Mouse (Mus musculus) macrophage (primary cell): ENCODE data around the gene Olfr522. TPM values are rescaled to one million over a fixed set of nuclear protein-coding genes. Genes with fewer than 3 reads are reported as not detected.

Experiments used
- H3K27ac ChIP-seq: fragments of 350-480 bp; formaldehyde crosslinking; 2 replicates; pipeline ENCODE4 v1.9.0; 2021
- H3K36me3 ChIP-seq: fragments of 350-480 bp; formaldehyde crosslinking; 2 replicates; pipeline ENCODE4 v1.9.0; 2021; ENCODE audit errors: inconsistent target
- H3K4me3 ChIP-seq: fragments of 350-480 bp; formaldehyde crosslinking; 2 replicates; pipeline ENCODE4 v1.9.0; 2021; ENCODE audit errors: inconsistent target
- H3K79me2 ChIP-seq: fragments of 350-480 bp; formaldehyde crosslinking; 2 replicates; pipeline ENCODE4 v1.9.0; 2021; ENCODE audit errors: inconsistent target
- WGBS: methylation state at CpG from one replicate; pipeline ENCODE4 v1.1.7; 2026; ENCODE audit warnings: inconsistent platforms; ENCODE audit not compliant: missing documents; 5-methylcytosine and 5-hydroxymethylcytosine counted together
- polyA plus RNA-seq: library from polyadenylated mRNA; stranded (reverse); fragments of 250-400 nt; gene quantifications from 3 replicates; pipeline ENCODE4 v1.2.4, GENCODE M21; 2018; ENCODE audit warnings: inconsistent platforms
- total RNA-seq, 78 experiments: library from RNA; depleted of rRNA; stranded (reverse); fragments of 250-400 nt; gene quantifications; 1 replicate in 9 of 78; 2 replicates in 24 of 78; 3 replicates in 43 of 78; 4 replicates in 2 of 78; pipeline ENCODE4 v1.2.4; 2018; ENCODE audit warnings: inconsistent platforms in 56 of 78

Olfr522 gene
- total RNA-seq (2018; cell fraction: chromatin; rRNA removed) = not detected
- not detected for total RNA-seq (2018; cell fraction: cytosol; rRNA removed)
- not detected for total RNA-seq (2018; cell fraction: nucleus; rRNA removed)
- polyA plus RNA-seq = not detected in 3 replicates

DNA sequence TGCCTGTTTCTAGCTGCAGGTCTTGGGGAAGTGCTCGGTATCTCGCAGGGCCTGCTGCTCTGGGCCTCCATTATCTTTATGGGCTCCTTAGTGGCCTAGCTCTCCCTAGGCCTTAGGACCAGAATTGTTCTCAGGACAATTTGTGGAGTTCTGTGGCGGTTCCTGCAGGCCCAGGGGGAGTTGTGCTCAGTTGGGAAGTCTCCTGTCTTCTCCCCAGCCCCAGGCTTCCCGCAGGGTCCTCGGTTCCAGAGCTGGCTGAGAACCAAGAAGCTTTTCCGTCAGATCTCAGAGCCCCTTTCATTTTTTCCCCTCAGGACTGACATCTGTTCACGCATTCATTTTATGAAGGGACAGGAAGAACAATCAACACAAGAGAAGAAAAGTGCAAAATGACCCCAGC, at the start of gene Olfr522:
TSS of gene Olfr522 (minus strand) at position 101 of the 400 bp plus-strand sequence.
- Histone ChIP-seq H3K79me2 (no peaks in the 10 kb centered on the region), H3K4me3 (no peak within 1 kb of the TSS), H3K36me3 (no peaks in the 10 kb centered on the region), H3K27ac (no peak within 1 kb of the TSS)
- WGBS = 83% methylated on average over 7 of the region's 7 CpGs

DNA sequence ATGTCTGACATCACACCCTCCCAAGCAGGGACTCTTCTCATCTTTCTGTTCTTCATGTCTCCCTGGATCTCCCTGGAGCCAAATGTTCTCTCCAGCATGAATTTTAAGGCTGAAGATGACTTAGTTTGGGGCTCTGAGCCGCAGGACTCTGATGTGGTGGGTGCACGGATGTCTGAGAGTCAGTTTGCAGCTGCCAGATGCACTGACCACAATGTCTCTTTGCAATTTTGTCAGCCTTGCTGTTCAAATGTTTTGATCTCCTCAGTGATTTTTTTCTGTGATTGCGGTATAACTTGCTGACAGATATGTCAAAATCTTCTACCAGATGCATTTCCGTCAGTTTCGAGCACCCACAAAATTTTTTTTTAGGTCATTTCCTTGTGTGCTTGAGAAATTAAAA, 49.3 kb upstream of the Olfr522 start:
- Histone ChIP-seq H3K36me3 (no peaks in the 10 kb centered on the region), H3K4me3 (no peak overlapping the region), H3K79me2 (no peaks in the 10 kb centered on the region), H3K27ac (no peak overlapping the region)
- WGBS = 72% methylated on average over 5 of the region's 5 CpGs

DNA sequence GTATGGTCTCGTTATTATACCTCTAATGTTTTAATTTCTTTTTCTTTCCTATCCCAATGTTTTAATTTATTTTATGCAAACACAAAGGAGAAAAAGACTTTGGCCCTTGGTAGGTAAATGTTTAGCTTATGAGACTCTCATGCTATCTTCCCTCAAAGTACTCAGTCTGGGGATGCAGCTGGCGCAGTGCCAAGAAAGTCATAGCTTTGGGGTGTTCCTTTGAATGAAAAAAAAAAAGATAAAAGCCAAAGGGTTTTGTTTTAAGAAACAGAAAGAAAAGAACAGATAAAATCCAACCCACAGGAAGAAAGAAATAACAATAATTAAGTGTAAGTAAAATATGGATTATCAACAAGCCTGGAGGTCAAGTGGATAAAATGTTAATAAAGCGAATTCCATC, 44.1 kb upstream of the Olfr522 start:
- H3K36me3 ChIP-seq = no peaks in the 10 kb centered on the region
- no peaks in the 10 kb centered on the region for H3K79me2 ChIP-seq
- no peak overlapping the region for H3K27ac ChIP-seq
- no peak overlapping the region for H3K4me3 ChIP-seq
- 85% methylated on average over 2 of the region's 3 CpGs for WGBS

DNA sequence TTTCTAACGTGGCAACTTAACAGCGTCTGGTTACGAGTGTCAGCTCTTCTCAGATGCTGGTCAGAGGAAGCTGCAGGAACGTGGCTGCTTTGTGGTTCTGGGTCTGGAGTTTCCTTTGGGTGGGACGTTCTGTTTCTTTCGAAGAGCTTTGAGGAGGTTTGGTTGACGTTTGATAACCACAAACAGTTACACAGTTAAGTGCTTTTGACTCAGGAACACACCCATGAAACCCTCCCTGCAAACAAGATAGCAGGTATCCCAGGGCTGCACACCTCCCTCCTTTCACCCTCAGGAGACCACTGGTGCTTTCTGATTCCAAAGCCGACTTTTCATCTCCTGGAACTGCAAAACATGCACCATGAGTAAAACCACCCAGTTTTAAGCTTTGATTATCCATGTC, 43.6 kb upstream of the Olfr522 start:
- H3K79me2 ChIP-seq = no peaks in the 10 kb centered on the region
- 10% methylated on average over 8 of the region's 8 CpGs for WGBS
- H3K27ac ChIP-seq = no peak overlapping the region

DNA sequence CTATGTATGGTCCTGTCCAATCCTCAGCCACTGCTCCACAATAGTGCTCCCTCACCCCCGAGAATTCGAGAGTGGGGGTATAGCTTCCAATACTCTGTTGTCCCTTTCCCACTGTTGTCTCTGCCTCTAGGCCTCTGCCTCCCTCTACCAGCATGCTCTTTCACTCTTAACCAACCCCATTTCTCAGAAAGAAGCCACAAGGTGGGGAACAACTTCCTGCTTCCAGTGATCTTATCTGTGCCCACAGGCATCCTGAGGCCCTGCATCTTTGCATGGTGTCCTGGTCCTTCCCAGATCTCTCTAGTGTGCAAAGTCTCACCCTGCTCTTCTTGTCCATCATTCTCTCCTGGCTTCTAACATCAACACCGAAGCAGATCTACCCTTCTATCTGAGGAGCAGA, 42.3 kb upstream of the Olfr522 start:
- no peak overlapping the region for H3K4me3 ChIP-seq

More for the DNA sequence above, 43.6 kb upstream of the Olfr522 start:
- Histone ChIP-seq H3K36me3 (no peaks in the 10 kb centered on the region), H3K4me3 (no peak overlapping the region)

DNA sequence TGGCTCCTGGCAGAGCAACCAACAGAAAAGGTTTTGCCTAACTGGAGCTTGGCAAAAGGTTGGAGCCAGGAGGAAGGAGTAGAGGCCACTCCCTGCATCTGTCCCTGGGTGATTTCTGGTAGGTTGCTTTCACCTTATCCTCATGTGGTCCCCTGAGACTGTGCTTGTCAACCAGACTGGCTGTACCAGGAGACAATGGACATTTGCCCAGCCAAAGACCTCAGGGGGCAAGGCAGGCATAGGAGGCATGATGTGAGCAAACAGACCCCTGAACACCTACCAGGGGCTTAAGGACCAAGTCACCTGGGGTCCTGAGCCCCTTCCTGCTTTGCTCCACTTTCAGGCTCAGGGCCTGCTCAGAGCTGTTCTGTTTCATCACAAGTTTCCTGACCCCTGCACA, 41.3 kb upstream of the Olfr522 start, which contains the start of gene Olfr524:
TSS of gene Olfr524 (minus strand) at position 101 of the 400 bp plus-strand sequence.
- no peak within 1 kb of the TSS for H3K4me3 ChIP-seq
- H3K27ac ChIP-seq = no peak within 1 kb of the TSS
- no peaks in the 10 kb centered on the region for H3K79me2 ChIP-seq
- no peaks in the 10 kb centered on the region for H3K36me3 ChIP-seq

More for the DNA sequence above, 42.3 kb upstream of the Olfr522 start:
- Histone ChIP-seq H3K27ac (no peak overlapping the region), H3K36me3 (no peaks in the 10 kb centered on the region), H3K79me2 (no peaks in the 10 kb centered on the region)
- WGBS = 65% methylated on average over 3 of the region's 3 CpGs

GRCm38 (mm10) chr7:140201090-140201489, 36.5 kb upstream of the Olfr522 start:
- 91% methylated on average over 4 of the region's 4 CpGs for WGBS
- Histone ChIP-seq H3K36me3 (no peaks in the 10 kb centered on the region), H3K4me3 (no peak overlapping the region), H3K27ac (no peak overlapping the region), H3K79me2 (no peaks in the 10 kb centered on the region)

- Histone ChIP-seq H3K36me3 (no peaks in the 10 kb centered on the region), H3K4me3 (no peak overlapping the region), H3K27ac (no peak overlapping the region), H3K79me2 (no peaks in the 10 kb centered on the region)
- 73% methylated on average over 8 of the region's 8 CpGs for WGBS
Measured at GRCm38 (mm10) chr7:140196002-140196401, 31.4 kb upstream of the Olfr522 start.

DNA sequence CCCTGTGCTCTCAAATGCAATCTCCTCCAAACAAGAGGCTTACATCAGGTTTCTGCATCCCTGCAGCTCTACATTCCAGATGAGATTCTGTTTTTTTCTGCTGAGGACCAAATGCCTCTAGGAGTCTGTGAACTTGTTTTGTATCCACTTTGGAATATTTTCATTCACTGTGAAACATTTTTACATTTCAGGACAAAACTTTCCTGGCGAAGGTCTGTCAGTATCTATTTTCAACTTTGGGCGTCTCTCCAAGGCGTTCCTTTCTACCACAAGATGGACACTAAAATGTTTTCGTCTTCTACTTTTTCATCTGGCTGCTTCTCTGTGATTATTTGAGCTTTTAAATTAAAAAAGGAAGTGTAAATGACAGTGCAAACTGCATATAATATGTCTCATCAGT, 29.5 kb upstream of the Olfr522 start:
- no peaks in the 10 kb centered on the region for H3K36me3 ChIP-seq
- WGBS = 95% methylated on average over 4 of the region's 4 CpGs
- H3K79me2 ChIP-seq = no peaks in the 10 kb centered on the region
- H3K27ac ChIP-seq = no peak overlapping the region
- H3K4me3 ChIP-seq = no peak overlapping the region

GRCm38 (mm10) chr7:140192851-140193250, 28.3 kb upstream of the Olfr522 start:
- H3K36me3 ChIP-seq = no peaks in the 10 kb centered on the region
- no peaks in the 10 kb centered on the region for H3K79me2 ChIP-seq
- no peak overlapping the region for H3K4me3 ChIP-seq
- 75% methylated on average over 1 of the region's 2 CpGs for WGBS
- no peak overlapping the region for H3K27ac ChIP-seq

DNA sequence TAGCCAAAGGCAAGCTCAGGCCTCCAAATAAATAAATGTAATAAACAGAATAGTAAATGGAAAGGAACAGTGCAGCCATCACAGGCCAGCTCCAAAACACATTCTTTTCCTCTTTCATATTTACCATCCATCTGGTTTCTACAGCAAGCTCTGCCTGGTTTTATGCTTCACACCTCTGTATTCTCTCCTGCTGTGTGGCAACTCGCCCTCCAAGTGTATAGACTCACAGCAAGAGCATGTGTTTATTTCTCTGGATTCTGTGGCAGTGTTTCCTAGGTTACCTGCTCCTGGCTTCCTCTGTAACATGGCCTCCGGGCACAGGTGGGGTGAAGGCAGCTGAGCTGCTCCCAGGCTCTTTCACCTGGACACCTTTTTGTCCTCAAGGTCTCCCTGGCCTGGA, 27.9 kb upstream of the Olfr522 start:
- Histone ChIP-seq H3K4me3 (no peak overlapping the region), H3K36me3 (no peaks in the 10 kb centered on the region), H3K27ac (no peak overlapping the region), H3K79me2 (no peaks in the 10 kb centered on the region)
- WGBS = 63% methylated on average over 2 of the region's 2 CpGs

DNA sequence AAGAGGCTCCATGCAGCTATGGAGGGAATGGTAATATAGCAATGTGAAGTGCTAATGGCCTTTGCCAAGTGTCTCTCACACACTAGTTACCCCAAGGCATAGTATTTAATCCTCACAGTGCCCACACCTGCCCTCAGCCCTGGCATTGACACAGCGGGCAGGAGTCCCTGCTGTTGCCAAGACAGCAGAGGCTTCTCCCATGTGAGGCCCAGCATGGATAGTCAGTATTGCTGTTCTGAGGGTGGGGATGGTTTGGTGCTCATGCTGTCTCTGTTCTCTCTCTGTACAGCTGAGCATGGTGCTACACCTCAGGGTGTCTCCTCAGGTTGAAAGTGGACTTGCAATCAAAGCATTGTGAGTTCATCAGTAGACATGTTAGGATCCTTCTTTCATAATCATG, 25.9 kb upstream of the Olfr522 start:
- 100% methylated on average over 1 of the region's 1 CpGs for WGBS
- no peaks in the 10 kb centered on the region for H3K79me2 ChIP-seq
- H3K36me3 ChIP-seq = no peaks in the 10 kb centered on the region
- no peak overlapping the region for H3K27ac ChIP-seq
- no peak overlapping the region for H3K4me3 ChIP-seq

- Histone ChIP-seq H3K79me2 (no peaks in the 10 kb centered on the region), H3K4me3 (no peak overlapping the region), H3K27ac (no peak overlapping the region), H3K36me3 (no peaks in the 10 kb centered on the region)
- 71% methylated on average over 4 of the region's 4 CpGs for WGBS
Measured at GRCm38 (mm10) chr7:140188391-140189328, 24.1 kb upstream of the Olfr522 start.

DNA sequence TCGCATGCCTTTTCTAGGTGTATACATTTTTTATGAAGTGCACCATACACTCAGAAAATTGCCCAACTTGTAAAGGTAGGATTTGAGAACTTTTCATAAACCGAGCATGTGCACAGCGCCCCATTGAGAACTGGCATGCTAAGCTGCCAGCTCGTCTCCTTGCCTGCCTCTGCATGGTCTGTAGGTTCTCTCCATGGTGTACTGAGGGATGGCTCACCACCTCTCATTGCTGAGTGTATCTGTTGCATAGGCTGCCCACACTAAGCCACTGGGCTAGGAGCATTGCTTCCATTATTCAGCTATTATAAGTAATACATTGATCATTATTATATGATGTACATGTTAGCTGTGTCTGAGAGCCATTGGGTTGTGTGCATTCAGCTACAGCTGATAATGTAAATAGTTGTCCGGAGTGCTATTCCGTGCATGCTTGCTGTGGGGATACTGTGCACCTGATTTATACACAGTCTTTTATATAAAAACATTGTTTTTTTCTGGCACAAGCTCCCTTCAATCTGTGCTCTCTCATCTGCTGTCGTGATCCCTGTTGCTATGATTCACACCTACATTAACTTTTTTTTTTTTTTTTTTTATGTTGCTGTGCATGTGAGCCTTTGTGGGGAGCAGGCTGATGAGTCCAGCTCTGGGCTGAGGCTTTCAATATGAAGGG, 23.3 kb upstream of the Olfr522 start:
- H3K79me2 ChIP-seq = no peaks in the 10 kb centered on the region
- H3K4me3 ChIP-seq = no peak overlapping the region
- H3K36me3 ChIP-seq = no peaks in the 10 kb centered on the region
- WGBS = 82% methylated on average over 7 of the region's 7 CpGs
- H3K27ac ChIP-seq = no peak overlapping the region
